Mouse (Mus musculus) cerebellum, adult 11-12 months (tissue): Measurements from ENCODE around the gene Rab40c.

Experiments
- DNase-seq: peaks from one replicate; pipeline ENCODE4 v3.0.0; 2022

The Rab40c gene

GRCm38 (mm10) chr17:25895415-25895814, 24.1 kb downstream of the Rab40c start:
- no peak for DNase-seq

- DNase-seq: peak; percentile 79
Observed at GRCm38 (mm10) chr17:25893975-25894617, 25.4 kb downstream of the Rab40c start.

- no peak for DNase-seq
Observed at GRCm38 (mm10) chr17:25888837-25889236, 30.7 kb downstream of the Rab40c start.

- no peak for DNase-seq
Observed at GRCm38 (mm10) chr17:25887467-25887866, 32.1 kb downstream of the Rab40c start.

- DNase-seq: no peak
Observed at GRCm38 (mm10) chr17:25886806-25887205, 32.7 kb downstream of the Rab40c start.

- no peak for DNase-seq
Observed at GRCm38 (mm10) chr17:25885636-25886035, 33.9 kb downstream of the Rab40c start.

GRCm38 (mm10) chr17:25883824-25884223, 35.7 kb downstream of the Rab40c start:
- no peak for DNase-seq

GRCm38 (mm10) chr17:25883268-25883667, 36.3 kb downstream of the Rab40c start:
- no peak for DNase-seq

GRCm38 (mm10) chr17:25882306-25882705, 37.2 kb downstream of the Rab40c start:
- DNase-seq: no peak

- DNase-seq: no peak
Observed at GRCm38 (mm10) chr17:25881691-25882090, 37.8 kb downstream of the Rab40c start.

- DNase-seq: no peak
Observed at GRCm38 (mm10) chr17:25880913-25881641, 38.5 kb downstream of the Rab40c start.

GRCm38 (mm10) chr17:25880196-25880910, 39.2 kb downstream of the Rab40c start, which contains the start of gene Wfikkn1:
Gene Wfikkn1 (minus strand): TSS chr17:25880858.
- peak; percentile 59 for DNase-seq

- peak; percentile 56 for DNase-seq
Observed at GRCm38 (mm10) chr17:25879750-25880149, 39.8 kb downstream of the Rab40c start.

- DNase-seq: peak; percentile 40
Observed at GRCm38 (mm10) chr17:25879261-25879660, 40.3 kb downstream of the Rab40c start.

- DNase-seq: peak; percentile 67
Observed at GRCm38 (mm10) chr17:25878611-25879180, 40.8 kb downstream of the Rab40c start.

- peak; percentile 67 for DNase-seq
Observed at GRCm38 (mm10) chr17:25877741-25878610, 41.6 kb downstream of the Rab40c start.

GRCm38 (mm10) chr17:25877025-25877424, 42.5 kb downstream of the Rab40c start:
- DNase-seq: no peak

GRCm38 (mm10) chr17:25876347-25876915, 43.1 kb downstream of the Rab40c start:
- peak; percentile 65 for DNase-seq

GRCm38 (mm10) chr17:25875171-25876136, 44.1 kb downstream of the Rab40c start:
- DNase-seq: peak; percentile 89

GRCm38 (mm10) chr17:25874721-25875170, 44.8 kb downstream of the Rab40c start, which contains the start of gene Mettl26:
Gene Mettl26 (plus strand): TSS chr17:25875074.
- peak; percentile 87 for DNase-seq
